Mouse (Mus musculus) heart, embryonic 16.5 days (tissue): ENCODE data around the gene Nufip1. TPM values are rescaled to one million over a fixed set of nuclear protein-coding genes. Genes with fewer than 3 reads are reported as not detected.

Source experiments
- ATAC-seq: fragments of 200-750 bp; cut with Nextera tagmentation; replicated peaks from 2 replicates; pipeline ENCODE4 v1.8.0; 2017; ENCODE audit warnings: moderate number of reproducible peaks; ENCODE audit not compliant: insufficient read depth, low FRiP score; ENCODE audit errors: extremely low read depth
- H3K27ac ChIP-seq: fragments of 300-500 bp; sonication (generic); 2 replicates; pipeline ENCODE4 v1.5.1; 2014; ENCODE audit warnings: mild to moderate bottlenecking, low read length, control low read depth, moderate library complexity
- H3K27me3 ChIP-seq: fragments of 300-500 bp; sonication (generic); 2 replicates; pipeline ENCODE4 v1.6.1; 2014; ENCODE audit warnings: low read length, mixed read lengths; ENCODE audit not compliant: control insufficient read depth, insufficient read depth
- H3K36me3 ChIP-seq: fragments of 300-500 bp; sonication (generic); 2 replicates; pipeline ENCODE4 v1.6.1; 2014; ENCODE audit not compliant: control insufficient read depth, insufficient read depth
- H3K4me1 ChIP-seq: fragments of 300-500 bp; sonication (generic); 2 replicates; pipeline ENCODE4 v1.6.1; 2014; ENCODE audit warnings: low read length, mixed read lengths; ENCODE audit not compliant: control insufficient read depth, insufficient read depth
- H3K4me2 ChIP-seq: fragments of 300-500 bp; sonication (generic); 2 replicates; pipeline ENCODE4 v1.6.1; 2014; ENCODE audit warnings: low read depth, mild to moderate bottlenecking, control low read depth, low read length
- H3K4me3 ChIP-seq: fragments of 300-500 bp; sonication (generic); 2 replicates; pipeline ENCODE4 v1.5.1; 2014; ENCODE audit warnings: mild to moderate bottlenecking, control low read depth, low read length
- H3K9ac ChIP-seq: fragments of 300-500 bp; sonication (generic); 2 replicates; pipeline ENCODE4 v1.6.1; 2014; ENCODE audit warnings: low read length, control low read depth
- H3K9me3 ChIP-seq: fragments of 300-500 bp; sonication (generic); replicated peaks from 2 replicates; pipeline ENCODE4 v1.6.1; 2016; ENCODE audit warnings: low read length; ENCODE audit not compliant: control insufficient read depth
- WGBS: fragments of 180-500 bp; shearing (Covaris S2); extraction: QIAGEN DNeasy Blood & Tissue Kit; methylation state at CpG from one replicate; pipeline ENCODE4 v1.1.7; 2014; 5-methylcytosine and 5-hydroxymethylcytosine counted together
- polyA plus RNA-seq: library from polyadenylated mRNA; unstranded; fragments of >200 nt; fragmentation: Nextera tagmentation; extraction: Ambion mirVana; gene quantifications from 2 replicates; pipeline ENCODE4 v1.2.1, GENCODE M21; 2015

Gene Nufip1
- 8.4 and 8.9 TPM in 2 replicates for polyA plus RNA-seq

GRCm38 (mm10) chr14:76110396-76111221, at the start of gene Nufip1, which contains the start of gene Gpalpp1:
Gene Nufip1 (plus strand): TSS chr14:76110891.
Gene Gpalpp1 (minus strand): TSS chr14:76110760.
- under 1% methylated on average over 69 of the region's 69 CpGs for WGBS
- no peaks in the 10 kb centered on the region for H3K27me3 ChIP-seq
- H3K4me2 ChIP-seq = peak within 1 kb of the TSS; percentile 92
- peak; percentile 98 for ATAC-seq
- peak within 1 kb of the TSS; percentile 84 for H3K9ac ChIP-seq
- H3K4me3 ChIP-seq = peak within 1 kb of the TSS; percentile 92
- H3K9me3 ChIP-seq = no peaks in the 10 kb centered on the region
- peak within 1 kb of the TSS; percentile 86 for H3K27ac ChIP-seq
- H3K36me3 ChIP-seq = peaks cover 11% of the 10 kb centered on the region
- H3K4me1 ChIP-seq = peaks cover 11% of the 10 kb centered on the region

- Histone ChIP-seq H3K9me3 (no peaks in the 10 kb centered on the region), H3K4me2 (no peak overlapping the region), H3K9ac (no peak overlapping the region), H3K27me3 (no peaks in the 10 kb centered on the region), H3K4me3 (no peak overlapping the region), H3K27ac (no peak overlapping the region), H3K4me1 (no peaks in the 10 kb centered on the region), H3K36me3 (no peaks in the 10 kb centered on the region)
- ATAC-seq = no peak
- 80% methylated on average over 1 of the region's 1 CpGs for WGBS
Observed at GRCm38 (mm10) chr14:76067237-76067636, 43.5 kb upstream of the Nufip1 start.

DNA sequence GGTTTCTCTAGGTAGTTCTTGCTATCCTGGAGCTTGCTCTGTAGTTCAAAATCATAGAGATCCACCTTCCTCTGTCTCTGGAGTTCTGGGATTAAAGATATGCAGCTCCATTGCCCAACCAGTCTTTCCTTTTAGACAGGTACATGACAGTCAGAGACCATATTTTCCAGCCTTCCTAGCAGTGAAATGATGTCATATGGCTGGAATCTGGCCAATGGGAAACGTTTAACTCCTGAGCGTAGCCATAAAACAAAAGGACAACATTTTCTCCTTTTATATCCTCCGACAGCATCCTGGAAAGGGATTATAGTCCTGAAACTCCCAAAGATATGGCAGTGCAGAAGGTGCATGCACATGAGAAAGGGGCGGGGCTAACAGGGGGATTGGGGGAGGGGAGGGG, 42.4 kb upstream of the Nufip1 start:
- H3K36me3 ChIP-seq = no peaks in the 10 kb centered on the region
- no peak overlapping the region for H3K4me3 ChIP-seq
- no peaks in the 10 kb centered on the region for H3K27me3 ChIP-seq
- no peak for ATAC-seq
- no peaks in the 10 kb centered on the region for H3K4me1 ChIP-seq
- 52% methylated on average over 4 of the region's 4 CpGs for WGBS
- no peak overlapping the region for H3K27ac ChIP-seq
- H3K4me2 ChIP-seq = no peak overlapping the region
- no peak overlapping the region for H3K9ac ChIP-seq
- no peaks in the 10 kb centered on the region for H3K9me3 ChIP-seq

- Histone ChIP-seq H3K4me2 (no peak overlapping the region), H3K36me3 (no peaks in the 10 kb centered on the region), H3K9ac (no peak overlapping the region), H3K4me1 (no peaks in the 10 kb centered on the region), H3K4me3 (no peak overlapping the region), H3K27ac (no peak overlapping the region), H3K27me3 (no peaks in the 10 kb centered on the region), H3K9me3 (no peaks in the 10 kb centered on the region)
- WGBS = 77% methylated on average over 4 of the region's 4 CpGs
- no peak for ATAC-seq
Observed at GRCm38 (mm10) chr14:76069296-76069695, 41.4 kb upstream of the Nufip1 start.

DNA sequence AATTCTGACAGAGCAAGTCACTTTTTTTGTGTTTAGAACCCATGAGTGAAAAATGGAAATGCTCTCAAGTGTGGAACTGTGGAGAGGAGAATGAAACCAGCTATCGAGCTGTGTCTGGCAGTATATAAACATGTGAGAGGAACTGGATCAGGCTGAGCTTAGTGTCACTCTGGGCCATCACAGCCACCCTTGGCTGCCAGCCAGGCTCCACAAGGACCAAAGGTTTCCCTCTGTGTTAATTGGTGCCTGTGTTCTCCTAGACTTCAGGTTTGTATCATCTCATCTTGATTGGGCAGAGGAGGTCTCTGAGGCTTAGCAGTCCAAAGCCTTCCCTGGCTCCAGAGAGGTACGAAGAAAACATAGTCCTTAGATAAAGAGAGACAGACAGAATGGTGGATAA, 38.1 kb upstream of the Nufip1 start:
- H3K4me1 ChIP-seq = no peaks in the 10 kb centered on the region
- 31% methylated on average over 2 of the region's 2 CpGs for WGBS
- H3K36me3 ChIP-seq = no peaks in the 10 kb centered on the region
- no peak for ATAC-seq
- no peak overlapping the region for H3K9ac ChIP-seq
- H3K27ac ChIP-seq = no peak overlapping the region
- H3K4me3 ChIP-seq = no peak overlapping the region
- no peaks in the 10 kb centered on the region for H3K9me3 ChIP-seq
- no peaks in the 10 kb centered on the region for H3K27me3 ChIP-seq
- H3K4me2 ChIP-seq = no peak overlapping the region

- no peaks in the 10 kb centered on the region for H3K4me1 ChIP-seq
- H3K27me3 ChIP-seq = no peaks in the 10 kb centered on the region
- H3K36me3 ChIP-seq = no peaks in the 10 kb centered on the region
- H3K4me3 ChIP-seq = no peak overlapping the region
- 70% methylated on average over 1 of the region's 1 CpGs for WGBS
- no peaks in the 10 kb centered on the region for H3K9me3 ChIP-seq
- H3K4me2 ChIP-seq = no peak overlapping the region
- H3K27ac ChIP-seq = no peak overlapping the region
- H3K9ac ChIP-seq = no peak overlapping the region
- no peak for ATAC-seq
Observed at GRCm38 (mm10) chr14:76074206-76074605, 36.5 kb upstream of the Nufip1 start.

GRCm38 (mm10) chr14:76075721-76076120, 35.0 kb upstream of the Nufip1 start:
- ATAC-seq = no peak
- no peaks in the 10 kb centered on the region for H3K4me1 ChIP-seq

DNA sequence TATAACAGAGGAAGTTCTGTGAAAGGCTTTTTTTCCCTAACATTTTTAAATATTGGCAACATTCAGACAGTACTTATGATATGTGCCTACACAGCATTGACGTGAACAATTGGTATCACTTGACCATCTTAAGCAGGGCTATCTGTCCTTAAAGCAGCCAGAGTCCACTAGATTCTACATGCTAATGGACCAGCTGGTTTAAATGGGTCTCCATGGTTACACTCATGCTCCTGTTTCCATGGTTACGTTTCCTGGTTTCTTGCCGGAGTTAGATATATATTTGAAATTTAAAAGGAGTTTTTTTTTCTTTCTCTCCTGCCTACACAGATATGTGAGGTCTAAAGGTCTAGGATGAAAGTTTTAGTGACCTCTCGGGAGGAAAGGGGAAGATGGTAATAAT, 34.1 kb upstream of the Nufip1 start:
- Histone ChIP-seq H3K4me2 (no peak overlapping the region), H3K9me3 (no peaks in the 10 kb centered on the region), H3K4me1 (no peaks in the 10 kb centered on the region), H3K27ac (no peak overlapping the region), H3K36me3 (no peaks in the 10 kb centered on the region), H3K4me3 (no peak overlapping the region), H3K27me3 (no peaks in the 10 kb centered on the region), H3K9ac (no peak overlapping the region)
- no peak for ATAC-seq
- 65% methylated on average over 4 of the region's 4 CpGs for WGBS

More at GRCm38 (mm10) chr14:76075721-76076120, 35.0 kb upstream of the Nufip1 start:
- Histone ChIP-seq H3K4me3 (no peak overlapping the region), H3K4me2 (no peak overlapping the region), H3K27ac (no peak overlapping the region), H3K27me3 (no peaks in the 10 kb centered on the region), H3K36me3 (no peaks in the 10 kb centered on the region), H3K9ac (no peak overlapping the region), H3K9me3 (no peaks in the 10 kb centered on the region)
- 58% methylated on average over 4 of the region's 4 CpGs for WGBS

DNA sequence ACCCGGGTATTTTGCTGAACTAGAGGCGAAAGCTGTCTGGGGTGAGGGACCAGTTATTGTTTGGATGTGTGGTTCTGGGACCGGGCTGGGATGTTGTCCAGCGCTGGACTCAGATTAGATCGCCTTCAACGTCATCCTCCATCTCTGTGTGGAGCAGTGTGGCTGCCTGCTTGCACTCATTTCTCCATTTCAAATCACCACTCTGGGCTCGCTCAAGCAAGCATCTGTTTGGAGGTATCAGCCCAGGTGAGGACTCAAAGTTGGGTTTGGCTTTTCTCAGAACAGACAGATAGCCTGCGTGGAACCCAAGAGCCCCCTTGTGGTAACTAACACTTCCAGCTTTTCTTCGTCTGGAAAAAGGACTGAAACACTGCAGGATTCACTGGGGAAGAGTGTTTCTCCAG, 33.6 kb upstream of the Nufip1 start:
- no peaks in the 10 kb centered on the region for H3K9me3 ChIP-seq
- H3K4me2 ChIP-seq = no peak overlapping the region
- WGBS = 41% methylated on average over 9 of the region's 9 CpGs
- no peaks in the 10 kb centered on the region for H3K4me1 ChIP-seq
- no peaks in the 10 kb centered on the region for H3K27me3 ChIP-seq
- no peak for ATAC-seq
- H3K4me3 ChIP-seq = no peak overlapping the region
- no peak overlapping the region for H3K9ac ChIP-seq
- H3K36me3 ChIP-seq = no peaks in the 10 kb centered on the region
- H3K27ac ChIP-seq = no peak overlapping the region
